Mouse (Mus musculus) ovary, postnatal 14 days (tissue): ENCODE data around the gene Sh3pxd2a.

Source experiments
- DNase-seq: peaks from one replicate; pipeline ENCODE4 v3.0.0; 2022; ENCODE audit warnings: low spot score

The Sh3pxd2a gene

DNA sequence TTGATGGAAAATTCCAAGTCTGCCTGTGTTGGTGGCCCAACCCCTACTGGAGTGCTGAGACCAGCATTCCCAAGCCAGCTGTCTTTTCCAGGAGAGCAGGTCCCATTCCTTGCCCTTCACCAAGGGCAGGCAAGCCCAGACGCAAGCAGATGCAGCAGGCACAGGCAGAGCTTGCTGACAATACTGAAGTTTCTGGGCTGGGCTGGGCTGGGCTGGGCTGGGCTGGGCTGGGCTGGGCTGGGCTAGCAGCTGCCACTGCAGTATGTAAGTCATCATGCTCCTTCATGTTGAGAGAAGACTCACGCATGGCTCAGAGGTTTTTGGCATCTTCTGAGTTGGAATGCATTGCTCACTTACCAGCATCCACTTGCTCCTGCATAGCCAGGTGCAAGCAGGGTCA, 27.7 kb upstream of the Sh3pxd2a start:
- DNase-seq = no peak

DNA sequence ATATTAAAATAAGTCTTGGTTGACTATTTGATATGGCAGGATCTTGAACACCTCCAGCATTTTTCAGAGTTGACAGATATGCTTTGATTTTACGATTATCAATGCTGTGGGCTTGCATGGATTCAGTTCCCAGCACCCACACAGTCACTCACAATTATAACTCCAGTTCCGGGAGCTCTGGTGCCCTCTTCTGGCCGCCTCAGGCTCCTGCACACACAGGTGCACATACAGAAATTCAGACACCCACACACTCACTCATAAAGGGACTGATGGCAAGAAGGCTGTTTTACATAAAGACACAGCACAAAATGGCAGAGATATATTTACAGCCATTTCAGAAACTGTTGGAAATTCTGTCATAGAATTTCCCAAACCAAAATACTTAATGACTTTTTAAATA, 25.0 kb upstream of the Sh3pxd2a start:
- DNase-seq = no peak

GRCm38 (mm10) chr19:47488250-47488649, 24.0 kb upstream of the Sh3pxd2a start:
- no peak for DNase-seq

- no peak for DNase-seq
Measured at GRCm38 (mm10) chr19:47487572-47487971, 23.4 kb upstream of the Sh3pxd2a start.

DNA sequence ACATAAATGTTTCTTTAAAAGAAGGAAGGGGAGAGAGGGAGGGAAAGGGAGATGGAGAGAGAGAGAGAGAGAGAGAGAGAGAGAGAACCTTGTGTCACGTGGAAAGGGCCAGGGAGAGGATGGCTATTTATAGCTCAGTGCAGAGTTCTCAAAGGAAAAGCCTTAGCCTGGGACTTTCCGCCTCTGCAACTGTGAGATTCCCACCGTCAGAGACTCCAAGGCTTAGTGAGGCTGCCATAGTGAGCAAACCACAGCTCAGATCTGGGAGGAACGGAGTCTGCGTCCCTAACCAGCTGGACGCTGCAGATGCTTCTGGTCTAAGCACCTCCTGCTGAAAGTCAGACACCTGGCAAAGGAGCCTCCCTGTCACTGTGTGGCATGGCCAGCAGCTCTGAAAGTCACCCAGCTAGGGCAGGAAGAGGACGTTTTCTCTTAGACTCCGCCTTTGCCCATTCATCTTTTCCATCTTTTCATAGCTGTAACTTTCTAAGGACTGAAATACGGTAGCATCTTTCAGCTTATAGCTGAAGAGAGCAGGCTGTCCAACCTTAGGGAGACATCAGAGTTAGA, 21.9 kb upstream of the Sh3pxd2a start:
- DNase-seq = no peak

GRCm38 (mm10) chr19:47484110-47484509, 19.9 kb upstream of the Sh3pxd2a start:
- no peak for DNase-seq

DNA sequence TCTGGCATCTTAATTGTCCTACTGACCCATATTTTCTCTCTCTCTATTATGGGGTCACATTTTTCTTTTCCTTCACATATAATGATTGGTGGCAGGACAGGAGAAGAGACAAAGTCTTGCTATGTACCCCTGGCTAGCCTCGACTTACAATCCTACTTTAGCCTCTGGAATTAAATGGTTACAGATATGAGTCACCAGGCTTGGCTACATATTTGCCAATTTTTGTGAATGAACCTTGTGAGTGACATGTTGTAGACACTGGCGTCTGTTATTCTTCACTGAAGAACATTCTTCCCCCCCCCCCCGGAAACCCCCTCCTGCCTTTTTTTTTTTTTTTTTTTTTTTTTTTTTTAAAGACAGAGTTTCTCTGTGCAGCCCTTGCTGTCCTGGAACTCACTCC, 19.1 kb upstream of the Sh3pxd2a start:
- DNase-seq = no peak

DNA sequence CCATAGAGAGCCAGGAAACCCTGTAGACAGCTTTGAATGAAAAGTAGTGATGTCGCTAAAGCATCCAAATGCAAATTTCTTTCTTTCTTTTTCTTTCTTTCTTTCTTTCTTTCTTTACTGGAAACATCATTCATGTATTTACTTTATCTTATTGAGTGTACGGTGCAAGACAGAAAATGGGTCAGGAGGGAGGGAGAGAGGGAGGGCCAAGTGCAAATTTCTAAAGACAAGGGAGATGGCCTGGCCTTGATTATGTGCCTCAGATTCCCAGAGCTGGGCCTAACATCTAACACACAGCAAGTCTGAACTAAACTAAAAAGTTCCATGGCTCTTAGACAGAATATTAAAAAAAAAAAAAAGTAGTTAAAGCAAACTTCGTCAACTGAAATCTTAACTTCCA, 9.3 kb upstream of the Sh3pxd2a start:
- no peak for DNase-seq

DNA sequence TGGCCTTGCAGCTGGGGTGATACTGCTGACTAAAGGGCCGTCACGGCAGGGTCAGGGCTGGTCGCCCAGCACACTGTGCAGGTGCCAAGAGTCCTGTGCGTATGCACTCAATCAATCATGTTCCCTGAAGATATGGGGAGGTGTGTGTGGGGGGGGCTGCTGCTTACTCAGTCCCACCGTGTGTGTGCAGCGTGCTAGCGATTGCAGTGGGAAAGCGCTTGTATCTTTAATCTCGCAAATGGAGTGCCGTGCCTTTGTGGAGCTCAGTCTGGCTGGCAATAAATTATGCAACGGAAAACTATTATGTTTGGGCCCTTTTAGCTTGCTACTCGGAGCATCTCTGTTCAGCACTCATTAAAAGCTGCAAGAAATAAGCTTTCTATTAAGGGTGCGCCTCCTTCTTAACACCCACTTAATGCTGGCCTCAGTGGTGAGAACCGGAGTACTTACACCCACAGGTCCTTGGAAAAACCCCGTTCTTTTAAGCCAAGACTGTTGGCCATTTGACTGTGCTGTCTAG, 8.7 kb upstream of the Sh3pxd2a start:
- DNase-seq = no peak

GRCm38 (mm10) chr19:47471808-47472207, 7.6 kb upstream of the Sh3pxd2a start:
- DNase-seq = no peak

DNA sequence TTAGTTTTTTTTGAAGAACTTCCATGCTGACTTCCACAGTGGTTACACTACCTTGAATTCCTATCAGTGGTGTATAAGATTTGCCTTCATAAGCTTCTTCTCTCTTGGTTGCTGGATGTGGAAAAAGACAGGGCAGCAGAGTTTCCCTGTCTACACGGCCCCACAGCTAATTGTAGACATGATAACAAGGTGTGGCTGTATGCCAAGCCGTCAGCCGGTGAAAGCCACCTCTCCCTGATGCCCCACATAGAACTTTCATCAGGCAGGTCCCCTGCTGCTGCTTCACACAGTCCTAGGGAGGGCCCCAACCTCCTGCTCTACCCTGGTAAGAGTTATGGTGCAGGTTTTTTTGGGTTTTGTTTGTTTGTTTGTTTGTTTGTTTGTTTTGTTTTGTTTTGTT, 4.5 kb upstream of the Sh3pxd2a start:
- no peak for DNase-seq

DNA sequence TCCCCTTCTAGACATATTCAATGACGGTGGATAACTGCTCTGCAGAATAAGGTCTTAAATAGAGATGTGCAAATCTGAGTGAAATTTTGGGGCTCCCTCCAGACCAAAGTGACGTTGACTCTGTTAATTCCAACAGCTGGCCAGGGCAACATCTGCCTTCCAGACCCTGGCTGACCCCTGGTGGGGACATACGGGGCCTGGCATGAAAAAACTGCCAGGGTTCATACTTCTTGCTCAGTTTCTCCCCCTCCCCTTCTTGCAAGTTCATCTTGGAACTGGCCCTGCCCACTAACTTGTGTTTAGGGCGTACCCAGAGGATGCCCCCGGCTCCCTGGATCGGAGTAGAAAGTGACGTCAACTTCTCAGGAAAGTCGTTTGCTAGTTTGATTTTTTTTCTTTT, 2.6 kb upstream of the Sh3pxd2a start:
- no peak for DNase-seq

GRCm38 (mm10) chr19:47465467-47465866, 1.3 kb upstream of the Sh3pxd2a start:
- no peak for DNase-seq

GRCm38 (mm10) chr19:47463636-47464303, 431 bp downstream of the Sh3pxd2a start:
- DNase-seq = peak; percentile 68

DNA sequence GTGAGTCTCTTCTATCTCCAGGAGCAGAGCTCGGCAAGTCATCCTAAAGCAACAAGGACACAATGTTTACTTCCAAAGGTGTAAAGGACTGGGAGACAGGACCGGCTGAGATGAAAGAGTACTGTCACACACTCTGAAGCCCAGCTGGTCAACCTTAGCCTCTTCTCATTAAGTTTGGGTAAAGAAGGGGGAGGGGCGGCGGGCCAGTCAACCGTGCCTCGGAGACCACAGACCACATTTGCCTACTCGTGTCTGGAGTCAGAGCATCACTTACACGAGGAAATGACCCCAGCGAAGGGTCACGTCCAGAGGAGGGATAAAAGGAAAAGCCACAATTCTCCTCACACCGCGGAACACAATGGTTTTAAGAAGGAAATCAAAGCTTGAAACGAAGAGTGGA, 995 bp downstream of the Sh3pxd2a start:
- no peak for DNase-seq

GRCm38 (mm10) chr19:47462725-47463124, 1.5 kb downstream of the Sh3pxd2a start:
- DNase-seq = no peak

DNA sequence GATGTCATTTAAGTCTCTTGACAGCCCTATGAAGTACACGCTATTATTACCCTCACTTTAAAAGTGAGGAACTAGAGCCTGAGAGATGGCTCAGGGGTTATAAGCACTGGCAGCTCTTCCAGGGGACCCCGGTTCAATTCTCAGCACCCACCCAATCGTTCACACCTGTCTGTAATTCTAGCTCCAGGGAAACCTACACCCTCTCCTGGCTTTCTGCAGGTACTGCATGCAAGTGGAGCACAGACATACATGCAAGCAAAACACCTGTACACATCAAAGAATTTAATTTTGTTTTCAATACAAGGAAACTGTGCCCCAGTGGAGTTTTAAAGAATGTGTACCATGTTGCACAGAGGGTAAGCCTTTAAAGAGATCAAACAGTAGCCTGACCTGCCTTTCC, 2.4 kb downstream of the Sh3pxd2a start:
- no peak for DNase-seq

- DNase-seq = no peak
Measured at GRCm38 (mm10) chr19:47461386-47461785, 2.8 kb downstream of the Sh3pxd2a start.

DNA sequence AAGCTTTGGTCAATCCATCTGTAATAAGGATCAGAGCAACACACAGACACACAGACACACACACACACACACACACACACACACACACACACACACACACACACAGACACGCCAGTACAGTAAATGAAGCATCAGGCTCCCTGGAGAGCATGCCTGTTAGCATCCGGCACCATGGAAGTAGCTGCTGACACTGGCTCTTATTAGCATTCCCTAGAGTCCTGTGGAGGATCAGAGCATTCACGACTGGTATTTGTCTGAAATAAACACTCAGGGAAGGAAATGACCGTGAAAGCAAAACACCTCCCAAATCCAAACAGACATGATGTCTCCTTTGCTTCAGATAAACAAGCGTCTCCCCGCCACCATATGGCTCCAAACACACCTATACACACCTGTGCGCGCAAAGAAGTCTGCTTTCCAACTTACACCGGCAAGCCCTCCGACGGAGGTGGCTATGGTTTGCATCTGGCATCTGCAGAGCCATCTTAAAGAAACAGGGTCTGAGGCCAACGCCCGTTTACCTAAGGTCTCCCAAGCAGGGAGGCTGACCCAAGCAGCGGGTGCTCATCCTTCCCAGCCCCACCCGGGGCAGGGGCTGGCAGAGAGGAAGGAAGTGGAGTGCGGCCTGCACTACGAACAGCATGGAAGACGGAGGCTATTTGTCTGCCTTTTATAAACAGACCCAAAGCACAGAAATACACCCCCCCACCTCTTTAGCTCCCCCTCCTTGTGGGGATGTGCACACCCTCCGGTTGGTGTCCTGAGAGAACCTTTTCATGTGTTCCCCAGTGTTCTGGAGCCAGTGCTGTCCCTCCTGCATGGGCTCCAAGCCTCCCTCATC, 3.9 kb downstream of the Sh3pxd2a start:
- no peak for DNase-seq

- no peak for DNase-seq
Measured at GRCm38 (mm10) chr19:47459214-47459613, 5.0 kb downstream of the Sh3pxd2a start.

GRCm38 (mm10) chr19:47458504-47459161, 5.6 kb downstream of the Sh3pxd2a start:
- DNase-seq = no peak

DNA sequence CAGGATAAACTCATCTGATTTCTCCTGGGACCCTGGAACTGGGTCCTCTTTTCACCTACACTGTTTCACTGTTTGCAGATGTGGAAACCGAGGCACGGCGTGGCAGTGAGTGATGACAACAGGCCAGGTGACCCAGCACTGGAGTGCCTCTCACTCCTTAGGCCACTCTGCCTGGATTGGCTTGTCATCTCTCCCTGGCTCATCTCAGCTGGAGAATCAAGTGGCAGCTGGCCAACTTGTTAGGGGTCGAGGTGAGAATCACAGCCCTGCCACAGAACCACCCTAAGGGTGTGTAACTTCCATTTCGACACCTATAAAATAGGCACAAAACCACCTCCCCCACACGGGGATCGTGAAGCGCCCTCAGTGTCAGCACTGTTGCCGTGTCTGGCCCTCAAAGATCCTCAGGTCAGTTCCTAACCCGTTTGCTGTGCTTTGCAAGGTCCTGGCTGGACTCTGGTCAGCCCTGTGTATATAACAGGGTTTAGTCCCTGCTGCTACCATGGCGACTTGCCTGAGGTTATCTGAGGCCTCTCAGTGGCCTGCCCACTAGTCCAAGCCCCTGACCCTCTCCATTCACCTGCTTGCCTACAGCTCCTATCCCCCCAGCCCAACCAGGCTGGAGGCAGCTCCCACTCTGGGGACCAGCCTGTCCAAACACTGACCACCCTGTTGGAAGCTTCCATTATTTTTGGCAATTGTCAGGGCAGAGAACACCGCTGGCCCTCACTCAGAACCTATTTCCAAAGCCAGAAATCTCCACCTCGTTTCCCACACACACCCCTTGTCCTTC, 6.3 kb downstream of the Sh3pxd2a start:
- DNase-seq = no peak
